Mouse (Mus musculus) urinary bladder, postnatal 0 days (tissue): ENCODE results near the gene Syn2. TPM values are rescaled to one million over a fixed set of nuclear protein-coding genes. Genes with fewer than 3 reads are reported as not detected.

Source experiments
- microRNA-seq: library from miRNA; unstranded; fragments of <30 nt; microRNA quantifications from one replicate; pipeline ENCODE4, GENCODE M21; 2016
- polyA plus RNA-seq: library from polyadenylated mRNA; unstranded; fragments of >200 nt; fragmentation: Nextera tagmentation; extraction: Ambion mirVana; gene quantifications from 2 replicates; pipeline ENCODE4 v1.2.1, GENCODE M21; 2015

Gene Syn2
- 1.0 and 1.8 TPM in 2 replicates for polyA plus RNA-seq

DNA sequence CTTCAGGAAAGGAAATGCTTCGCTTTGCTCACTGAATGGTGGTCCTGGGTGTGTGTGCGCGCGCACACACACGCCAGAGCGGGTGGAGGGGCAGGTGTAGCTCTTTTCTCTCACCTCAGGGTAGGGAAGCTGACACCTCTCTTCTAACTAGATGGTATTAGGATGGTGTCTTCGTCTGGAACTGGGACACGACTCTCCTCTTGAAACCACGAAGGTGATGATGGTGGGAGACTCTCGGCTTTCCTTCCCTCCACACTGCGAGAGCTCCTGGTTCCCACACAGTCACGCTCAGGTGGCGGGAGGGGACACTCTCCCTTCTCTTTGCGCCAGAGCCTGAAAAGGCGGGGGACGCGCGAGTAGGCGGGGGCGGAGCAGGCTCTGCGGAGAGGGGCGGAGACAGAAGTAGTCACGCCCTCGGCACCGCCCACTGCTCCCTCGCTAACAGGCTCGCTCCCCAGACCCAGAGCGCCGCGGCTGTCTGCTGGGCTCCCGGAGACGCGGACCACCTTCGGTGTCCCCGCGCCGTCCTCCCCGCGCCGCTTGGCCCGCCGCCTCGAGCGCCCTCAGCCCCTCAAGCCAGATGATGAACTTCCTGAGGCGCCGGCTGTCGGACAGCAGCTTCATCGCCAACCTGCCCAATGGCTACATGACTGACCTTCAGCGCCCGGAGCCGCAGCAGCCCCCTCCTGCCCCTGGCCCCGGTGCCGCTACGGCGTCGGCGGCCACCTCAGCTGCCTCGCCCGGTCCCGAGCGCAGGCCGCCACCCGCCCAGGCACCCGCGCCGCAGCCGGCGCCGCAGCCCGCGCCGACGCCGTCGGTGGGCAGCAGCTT is at the start of gene Syn2:
Gene Syn2, plus strand, starts transcription at position 402 of the 831 bp plus-strand sequence.

DNA sequence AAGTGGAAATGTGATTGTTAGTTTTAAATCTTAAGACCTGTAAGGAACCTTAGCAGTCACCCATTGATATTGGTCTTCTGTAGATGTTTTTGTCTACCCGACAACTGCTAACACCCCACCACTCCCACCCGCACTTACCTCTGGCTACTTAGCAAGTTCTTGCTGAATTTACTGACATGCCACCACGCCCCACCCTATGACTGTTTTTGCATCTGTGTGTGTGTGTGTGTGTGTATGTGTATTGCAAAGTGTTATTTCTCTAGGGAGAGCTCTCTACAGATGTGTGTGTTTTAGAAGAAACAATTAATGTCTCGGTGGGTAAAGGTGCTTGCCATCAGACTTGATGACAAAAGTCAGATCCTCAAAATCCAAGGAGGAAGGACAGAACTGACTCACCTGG is 92.3 kb downstream of the Syn2 start, which contains the start of gene Gm17482:
Gene Gm17482, plus strand, starts transcription at position 301 of the 400 bp plus-strand sequence.

DNA sequence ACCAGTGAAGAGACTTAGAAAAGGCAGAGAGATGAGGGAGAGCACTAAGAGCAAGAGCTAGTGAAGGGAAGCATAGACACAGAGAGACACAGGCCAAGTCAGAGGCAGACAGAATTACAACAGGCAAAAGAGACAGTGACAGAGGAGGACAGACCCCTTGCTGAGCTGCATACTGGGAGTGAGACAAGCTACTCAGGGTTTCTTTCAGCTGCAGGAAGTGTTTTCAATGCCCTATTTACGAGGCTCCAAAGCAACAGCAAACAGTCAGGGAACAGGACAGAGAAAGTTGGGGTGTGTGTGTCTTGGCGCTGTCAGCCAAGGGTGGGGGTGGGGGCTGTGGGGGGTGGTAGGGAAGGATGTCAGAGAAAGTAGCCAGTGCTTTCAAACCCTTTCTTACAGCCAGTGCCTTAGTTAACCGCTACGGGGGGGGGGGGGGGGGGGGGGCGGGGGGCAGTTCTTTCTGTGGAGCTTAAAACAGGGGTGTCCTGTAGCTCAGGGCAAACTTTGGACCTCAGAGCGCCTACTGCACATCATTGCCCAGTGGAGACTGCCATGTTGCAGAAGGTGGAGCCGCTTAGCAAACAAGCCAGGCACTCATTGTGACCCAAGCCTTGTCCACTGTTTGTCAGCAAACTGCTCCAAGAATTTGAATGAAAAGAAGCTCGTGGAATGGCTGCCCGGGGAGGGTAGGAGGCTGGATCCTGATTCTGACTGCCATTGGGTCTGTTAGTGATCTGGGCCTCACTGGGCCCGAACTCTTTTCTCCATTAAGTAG is 117.6 kb downstream of the Syn2 start, which contains the start of gene Timp4:
Gene Timp4, minus strand, starts transcription at position 107 of the 775 bp plus-strand sequence.

Small RNA genes within 50 kb of the gene (microRNA-seq; reads per million reads assigned to microRNA genes)
- not detected for gene Gm24767

Other genes starting within 250 kb of the Syn2 start
- 32.4 and 33.8 TPM in 2 replicates for gene Vgll4, start 164.9 kb upstream of the Syn2 start, polyA plus RNA-seq
- gene Tamm41, start 97.0 kb upstream of the Syn2 start, polyA plus RNA-seq, result 23.4 and 25.6 TPM in 2 replicates
- gene Gm17482, start 92.4 kb downstream of the Syn2 start, polyA plus RNA-seq, result not detected in 2 replicates
- 1.1 TPM in 2 replicates for gene Timp4, start 117.3 kb downstream of the Syn2 start, polyA plus RNA-seq
- gene Pparg, start 226.0 kb downstream of the Syn2 start, polyA plus RNA-seq, result 42.6 and 55.0 TPM in 2 replicates